Mouse (Mus musculus): Measurements from ENCODE around the gene 3110082J24Rik. TPM values are rescaled to one million over a fixed set of nuclear protein-coding genes. Genes with fewer than 3 reads are reported as not detected.
"Not testable (repeated sequence)": the region's sequence is repeated elsewhere in the genome, so short reads cannot be mapped to it uniquely, and the experiment has no call there.

The 3110082J24Rik gene
- polyA plus RNA-seq, 1 experiment from 2014 or later = not detected

DNA sequence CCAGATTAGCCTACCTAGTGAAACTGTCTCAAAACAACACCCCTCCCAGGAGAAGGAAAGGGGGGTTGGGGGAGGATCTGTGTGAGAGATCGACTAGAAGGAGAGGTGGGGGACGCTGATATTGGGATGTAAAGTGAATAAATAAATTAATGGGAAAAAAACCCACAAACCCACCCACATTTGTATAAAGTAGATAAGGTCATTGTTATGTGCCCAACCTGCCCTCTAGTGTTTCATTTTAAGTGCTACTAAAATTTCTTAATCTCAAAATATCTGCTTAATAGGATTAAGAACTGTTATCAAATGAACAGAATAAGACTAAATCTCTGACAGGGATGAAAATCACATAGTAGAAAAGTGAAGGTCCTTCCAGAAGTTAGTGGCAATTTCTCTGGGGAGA is 11.5 kb downstream of the 3110082J24Rik start:
- WGBS = 57% methylated on average over 2 of the region's 2 CpGs
- no peak overlapping the region for H3K27ac ChIP-seq (replicated peaks; ENCODE audit: low read depth, low read length)

DNA sequence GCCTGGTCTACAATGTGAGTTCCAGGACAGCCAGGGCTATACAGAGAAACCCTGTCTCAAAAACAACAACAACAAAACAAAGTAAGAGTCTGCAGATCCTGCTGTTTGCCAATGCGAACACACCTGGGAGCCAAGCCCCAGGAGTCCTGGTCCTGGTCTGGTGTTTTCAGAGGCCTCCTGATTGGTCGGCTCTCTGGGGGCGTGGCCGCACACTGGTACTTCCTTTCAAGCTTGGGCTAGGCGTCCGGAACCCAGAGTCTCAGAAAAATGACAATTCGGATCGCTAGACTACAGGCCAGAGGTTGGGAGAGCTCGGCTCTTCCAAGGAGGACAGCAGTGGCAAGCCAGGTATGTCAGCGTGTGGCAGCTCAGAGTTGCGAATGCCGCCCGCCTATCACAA is 13.2 kb downstream of the 3110082J24Rik start:
- H3K27ac ChIP-seq (replicated peaks; ENCODE audit: low read depth, low read length) = no peak overlapping the region
- H3K4me3 ChIP-seq (ENCODE audit: low read depth, low read length) = no peak overlapping the region
- no peak overlapping the region for H3K4me2 ChIP-seq (ENCODE audit: low read depth, severe bottlenecking)
- no peaks in the 10 kb centered on the region for H3K4me1 ChIP-seq (ENCODE audit: control insufficient read depth, insufficient read depth, low read length)
- DNase-seq (ENCODE audit: low spot score) (no peak), ATAC-seq (ENCODE audit: insufficient number of reproducible peaks, low FRiP score, low TSS enrichment, low read depth) (no peak)
- H3K36me3 ChIP-seq (ENCODE audit: control insufficient read depth, insufficient read depth, low read length) = no peaks in the 10 kb centered on the region
- WGBS = 55% methylated on average over 13 of the region's 13 CpGs
- H3K27me3 ChIP-seq (ENCODE audit: control insufficient read depth, insufficient read depth, low read length) = no peaks in the 10 kb centered on the region
- H3K9me3 ChIP-seq (ENCODE audit: control insufficient read depth, low read length) = no peaks in the 10 kb centered on the region
- H3K9ac ChIP-seq (ENCODE audit: low read length) = no peak overlapping the region

More for the DNA sequence above, 11.5 kb downstream of the 3110082J24Rik start:
- Histone ChIP-seq H3K4me3 (ENCODE audit: low read depth, low read length) (no peak overlapping the region), H3K4me2 (ENCODE audit: low read depth, severe bottlenecking) (no peak overlapping the region), H3K27me3 (ENCODE audit: control insufficient read depth, insufficient read depth, low read length) (no peaks in the 10 kb centered on the region), H3K36me3 (ENCODE audit: control insufficient read depth, insufficient read depth, low read length) (no peaks in the 10 kb centered on the region), H3K9me3 (ENCODE audit: control insufficient read depth, low read length) (no peaks in the 10 kb centered on the region), H3K9ac (ENCODE audit: low read length) (no peak overlapping the region), H3K4me1 (ENCODE audit: control insufficient read depth, insufficient read depth, low read length) (no peaks in the 10 kb centered on the region)
- DNase-seq (ENCODE audit: low spot score) (no peak), ATAC-seq (ENCODE audit: insufficient number of reproducible peaks, low FRiP score, low TSS enrichment, low read depth) (no peak)

DNA sequence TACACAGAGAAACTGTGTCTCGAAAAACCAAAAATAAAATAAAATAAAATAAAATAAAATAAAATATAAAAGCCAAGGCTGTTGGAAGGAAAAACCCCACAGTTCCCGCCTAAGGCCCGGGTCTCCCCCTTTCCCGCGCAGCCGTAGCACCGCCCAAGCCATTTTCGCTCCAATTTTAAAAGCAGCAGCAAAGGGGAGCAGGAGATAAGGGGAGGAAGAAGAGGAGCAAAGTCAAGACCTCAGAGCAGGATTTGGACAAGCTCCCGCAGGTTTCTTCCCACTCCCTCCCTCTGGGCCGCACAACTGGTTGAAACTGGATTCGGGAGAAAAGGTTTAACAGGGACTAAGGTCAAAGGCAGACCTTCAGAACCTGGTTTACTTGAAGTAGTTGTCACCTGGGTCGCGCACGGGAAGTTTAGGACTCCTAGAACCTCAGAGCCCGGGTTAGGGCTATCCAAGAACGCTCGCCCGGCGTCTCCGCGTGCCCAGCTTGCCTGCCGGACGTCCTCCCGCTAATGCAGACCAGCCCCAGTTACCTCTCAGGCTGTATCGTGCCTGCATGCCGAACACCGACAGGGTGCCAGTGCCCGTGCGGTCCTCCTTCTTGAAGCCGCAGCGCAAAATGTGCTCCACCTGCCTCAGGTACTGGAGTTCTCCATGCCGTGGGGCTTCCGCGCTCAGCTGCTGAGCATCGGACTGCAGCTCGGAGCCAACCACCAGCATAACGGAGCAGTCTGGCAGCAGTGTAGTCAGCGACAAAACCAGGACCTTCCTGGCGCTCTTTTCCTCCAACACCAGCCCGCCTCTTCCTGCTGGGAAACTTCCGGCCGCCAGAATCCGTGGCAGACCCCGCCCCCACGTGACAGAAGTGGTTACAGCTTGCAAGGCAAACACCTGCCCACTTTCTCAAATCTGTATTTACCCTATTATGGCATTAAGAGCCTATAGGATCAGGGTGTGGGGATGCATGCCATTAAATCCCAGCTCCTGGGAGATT is 32.8 kb downstream of the 3110082J24Rik start, which contains the start of gene Tyms:
Tyms (minus strand) TSS at position 793 of the 997 bp plus-strand sequence.
- DNase-seq (ENCODE audit: low spot score) (peak; percentile 92), ATAC-seq (ENCODE audit: insufficient number of reproducible peaks, low FRiP score, low TSS enrichment, low read depth) (peak; percentile 82; the same call in 1 of the 2 replicates)
- peak within 1 kb of the TSS; percentile 70 for H3K4me3 ChIP-seq (ENCODE audit: low read depth, low read length)
- no peaks in the 10 kb centered on the region for H3K27me3 ChIP-seq (ENCODE audit: control insufficient read depth, insufficient read depth, low read length)
- peak within 1 kb of the TSS; percentile 74 for H3K9ac ChIP-seq (ENCODE audit: low read length)
- peaks cover 3% of the 10 kb centered on the region; the same call in 1 of the 2 replicates for H3K4me1 ChIP-seq (ENCODE audit: control insufficient read depth, insufficient read depth, low read length)
- 1% methylated on average over 45 of the region's 45 CpGs for WGBS
- peak within 1 kb of the TSS; percentile 47 for H3K4me2 ChIP-seq (ENCODE audit: low read depth, severe bottlenecking)
- H3K9me3 ChIP-seq (ENCODE audit: control insufficient read depth, low read length) = no peaks in the 10 kb centered on the region
- H3K27ac ChIP-seq (replicated peaks; ENCODE audit: low read depth, low read length) = peak within 1 kb of the TSS; percentile 74
- H3K36me3 ChIP-seq (ENCODE audit: control insufficient read depth, insufficient read depth, low read length) = peaks cover 7% of the 10 kb centered on the region; the same call in 1 of the 2 replicates

DNA sequence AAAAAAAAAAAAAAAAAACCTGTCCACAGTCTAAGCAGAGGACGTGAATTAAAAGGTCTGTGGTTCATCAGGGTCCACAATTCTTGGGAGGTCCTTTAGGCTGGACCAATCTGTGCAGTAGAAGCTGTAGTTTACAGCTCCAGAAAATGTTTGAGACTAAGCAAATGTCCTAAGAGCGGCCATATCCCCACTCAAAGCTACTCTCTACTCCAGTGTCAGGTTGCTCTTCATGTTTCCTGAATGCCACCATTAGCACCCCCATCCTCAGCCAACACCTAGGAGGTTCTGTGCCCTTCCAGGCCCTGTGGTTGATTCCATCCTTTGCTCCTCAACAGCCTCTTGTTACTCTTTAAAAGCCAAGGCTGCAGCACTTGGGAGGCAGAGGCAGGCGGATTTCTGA is 33.5 kb downstream of the 3110082J24Rik start:
- DNase-seq (ENCODE audit: low spot score) (no peak), ATAC-seq (ENCODE audit: insufficient number of reproducible peaks, low FRiP score, low TSS enrichment, low read depth) (no peak)
- 52% methylated on average over 3 of the region's 3 CpGs for WGBS
- Histone ChIP-seq H3K4me3 (ENCODE audit: low read depth, low read length) (peak overlapping the region; percentile 70), H3K36me3 (ENCODE audit: control insufficient read depth, insufficient read depth, low read length) (peaks cover 8% of the 10 kb centered on the region), H3K9ac (ENCODE audit: low read length) (no peak overlapping the region), H3K4me2 (ENCODE audit: low read depth, severe bottlenecking) (peak overlapping the region; percentile 47), H3K27ac (replicated peaks; ENCODE audit: low read depth, low read length) (no peak overlapping the region), H3K4me1 (ENCODE audit: control insufficient read depth, insufficient read depth, low read length) (peaks cover 6% of the 10 kb centered on the region; the same call in 1 of the 2 replicates), H3K9me3 (ENCODE audit: control insufficient read depth, low read length) (no peaks in the 10 kb centered on the region), H3K27me3 (ENCODE audit: control insufficient read depth, insufficient read depth, low read length) (no peaks in the 10 kb centered on the region)

DNA sequence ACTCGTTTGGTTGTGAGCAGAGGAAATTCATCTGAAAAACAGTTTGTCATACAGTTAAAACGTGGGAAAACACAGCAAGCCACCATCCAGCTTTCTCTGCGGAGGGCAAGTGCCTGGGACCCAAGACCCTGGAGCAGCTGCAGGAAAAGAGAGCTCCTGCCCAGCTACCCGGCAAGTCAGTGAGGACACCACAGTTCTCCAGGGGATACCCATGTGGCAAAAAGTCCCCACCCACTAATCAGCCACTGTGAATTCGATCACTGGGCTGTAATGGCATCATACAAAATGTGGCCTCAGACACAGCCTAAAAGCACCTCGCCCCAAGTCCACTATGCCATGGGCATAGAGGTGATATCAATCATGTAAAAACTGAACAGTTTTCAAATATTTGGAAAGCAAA is 34.2 kb downstream of the 3110082J24Rik start:
- Histone ChIP-seq H3K4me2 (ENCODE audit: low read depth, severe bottlenecking) (peak overlapping the region; percentile 47), H3K4me1 (ENCODE audit: control insufficient read depth, insufficient read depth, low read length) (peaks cover 6% of the 10 kb centered on the region; the same call in 1 of the 2 replicates), H3K27ac (replicated peaks; ENCODE audit: low read depth, low read length) (no peak overlapping the region), H3K36me3 (ENCODE audit: control insufficient read depth, insufficient read depth, low read length) (peaks cover 10% of the 10 kb centered on the region), H3K27me3 (ENCODE audit: control insufficient read depth, insufficient read depth, low read length) (no peaks in the 10 kb centered on the region), H3K9ac (ENCODE audit: low read length) (no peak overlapping the region), H3K9me3 (ENCODE audit: control insufficient read depth, low read length) (no peaks in the 10 kb centered on the region), H3K4me3 (ENCODE audit: low read depth, low read length) (no peak overlapping the region)
- ATAC-seq (ENCODE audit: insufficient number of reproducible peaks, low FRiP score, low TSS enrichment, low read depth) (no peak), DNase-seq (ENCODE audit: low spot score) (no peak)
- 84% methylated on average over 6 of the region's 6 CpGs for WGBS

DNA sequence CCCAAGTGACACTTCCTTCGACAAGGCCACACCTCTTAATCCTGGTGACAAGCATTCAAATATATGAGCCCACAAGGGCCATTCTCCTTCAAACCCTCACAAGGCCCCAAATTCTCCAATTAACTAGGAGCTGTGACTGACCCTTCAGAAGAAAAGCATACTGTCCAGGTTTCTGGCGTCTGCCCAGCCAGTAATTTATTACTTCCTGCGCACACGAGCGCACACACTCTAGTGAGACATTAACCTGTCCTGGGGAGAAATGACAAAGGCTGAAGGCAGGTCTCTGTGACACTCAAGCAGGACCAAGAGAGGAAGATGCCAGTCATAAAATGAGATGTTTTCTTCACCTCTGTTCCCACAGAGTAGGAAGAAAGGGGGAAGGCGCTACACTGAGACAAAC is 38.2 kb downstream of the 3110082J24Rik start:
- Histone ChIP-seq H3K36me3 (ENCODE audit: control insufficient read depth, insufficient read depth, low read length) (peaks cover 12% of the 10 kb centered on the region), H3K4me3 (ENCODE audit: low read depth, low read length) (no peak overlapping the region), H3K9me3 (ENCODE audit: control insufficient read depth, low read length) (no peaks in the 10 kb centered on the region), H3K27me3 (ENCODE audit: control insufficient read depth, insufficient read depth, low read length) (no peaks in the 10 kb centered on the region), H3K9ac (ENCODE audit: low read length) (no peak overlapping the region), H3K4me1 (ENCODE audit: control insufficient read depth, insufficient read depth, low read length) (peaks cover 6% of the 10 kb centered on the region; the same call in 1 of the 2 replicates), H3K27ac (replicated peaks; ENCODE audit: low read depth, low read length) (no peak overlapping the region), H3K4me2 (ENCODE audit: low read depth, severe bottlenecking) (no peak overlapping the region)
- WGBS = 31% methylated on average over 6 of the region's 6 CpGs
- ATAC-seq (ENCODE audit: insufficient number of reproducible peaks, low FRiP score, low TSS enrichment, low read depth) (no peak), DNase-seq (ENCODE audit: low spot score) (no peak)

DNA sequence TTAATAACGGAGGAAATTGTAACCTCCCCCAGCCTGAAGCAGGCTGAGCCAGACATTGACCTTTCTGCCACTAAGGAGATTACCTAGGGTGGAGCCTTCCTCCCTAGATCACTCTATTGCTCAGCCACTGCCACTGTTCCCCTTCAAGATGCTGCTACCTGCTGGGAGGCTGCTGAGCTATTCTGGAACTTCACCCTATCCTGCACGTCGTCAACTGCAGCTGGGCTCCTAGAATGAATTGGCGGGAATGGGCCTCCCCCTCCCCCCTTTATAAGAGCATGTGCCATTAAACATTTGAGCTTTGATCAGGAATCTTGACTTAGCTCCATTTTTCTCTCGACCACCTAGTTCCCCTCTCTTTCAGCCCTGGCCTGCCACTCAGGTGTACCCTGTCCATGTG is 46.3 kb downstream of the 3110082J24Rik start:
- DNase-seq (ENCODE audit: low spot score); H3K9me3 ChIP-seq (ENCODE audit: control insufficient read depth, low read length); H3K4me1 ChIP-seq (ENCODE audit: control insufficient read depth, insufficient read depth, low read length); H3K4me2 ChIP-seq (ENCODE audit: low read depth, severe bottlenecking); ATAC-seq (ENCODE audit: insufficient number of reproducible peaks, low FRiP score, low TSS enrichment, low read depth); H3K27me3 ChIP-seq (ENCODE audit: control insufficient read depth, insufficient read depth, low read length); H3K9ac ChIP-seq (ENCODE audit: low read length); H3K4me3 ChIP-seq (ENCODE audit: low read depth, low read length); H3K27ac ChIP-seq (replicated peaks; ENCODE audit: low read depth, low read length): not testable (repeated sequence)
- 80% methylated on average over 5 of the region's 5 CpGs for WGBS
- H3K36me3 ChIP-seq (ENCODE audit: control insufficient read depth, insufficient read depth, low read length) = peaks cover 15% of the 10 kb centered on the region

DNA sequence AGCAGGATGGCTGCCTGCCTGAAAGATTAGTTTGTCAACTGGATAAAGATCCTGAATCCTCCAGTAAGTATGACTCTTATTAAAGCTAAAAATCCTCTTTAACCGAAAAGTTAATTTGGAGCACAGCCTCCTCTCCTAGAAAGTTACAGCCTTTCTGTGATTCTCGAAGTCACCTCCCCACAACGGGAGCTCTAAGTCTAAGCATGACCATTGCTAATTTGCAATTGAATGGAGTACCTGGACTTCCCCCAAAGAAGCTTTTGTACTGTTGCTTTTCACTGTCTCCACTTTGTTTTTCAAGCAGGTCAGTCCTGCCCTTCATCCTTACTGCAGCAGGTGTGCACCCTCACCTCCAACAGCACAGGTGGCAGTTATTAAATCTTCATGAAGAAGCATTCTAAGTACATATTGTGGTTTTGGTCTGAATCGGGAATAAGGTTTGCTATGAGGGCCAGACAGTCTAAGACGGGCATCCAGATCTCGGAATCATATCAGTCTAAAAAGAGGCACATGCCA is 47.6 kb downstream of the 3110082J24Rik start:
- ATAC-seq (ENCODE audit: insufficient number of reproducible peaks, low FRiP score, low TSS enrichment, low read depth) (no peak), DNase-seq (ENCODE audit: low spot score) (no peak)
- Histone ChIP-seq H3K9me3 (ENCODE audit: control insufficient read depth, low read length) (no peaks in the 10 kb centered on the region), H3K9ac (ENCODE audit: low read length) (no peak overlapping the region), H3K27ac (replicated peaks; ENCODE audit: low read depth, low read length) (no peak overlapping the region), H3K4me2 (ENCODE audit: low read depth, severe bottlenecking) (no peak overlapping the region), H3K4me3 (ENCODE audit: low read depth, low read length) (no peak overlapping the region), H3K4me1 (ENCODE audit: control insufficient read depth, insufficient read depth, low read length) (no peaks in the 10 kb centered on the region), H3K36me3 (ENCODE audit: control insufficient read depth, insufficient read depth, low read length) (peaks cover 13% of the 10 kb centered on the region), H3K27me3 (ENCODE audit: control insufficient read depth, insufficient read depth, low read length) (no peaks in the 10 kb centered on the region)
- 92% methylated on average over 6 of the region's 6 CpGs for WGBS
